Mouse (Mus musculus) urinary bladder, postnatal 25 days (tissue): Measurements from ENCODE around the gene Suv39h1.

Source experiments
- DNase-seq: peaks from one replicate; pipeline ENCODE4 v3.0.0; 2022; ENCODE audit warnings: low spot score

Gene Suv39h1

DNA sequence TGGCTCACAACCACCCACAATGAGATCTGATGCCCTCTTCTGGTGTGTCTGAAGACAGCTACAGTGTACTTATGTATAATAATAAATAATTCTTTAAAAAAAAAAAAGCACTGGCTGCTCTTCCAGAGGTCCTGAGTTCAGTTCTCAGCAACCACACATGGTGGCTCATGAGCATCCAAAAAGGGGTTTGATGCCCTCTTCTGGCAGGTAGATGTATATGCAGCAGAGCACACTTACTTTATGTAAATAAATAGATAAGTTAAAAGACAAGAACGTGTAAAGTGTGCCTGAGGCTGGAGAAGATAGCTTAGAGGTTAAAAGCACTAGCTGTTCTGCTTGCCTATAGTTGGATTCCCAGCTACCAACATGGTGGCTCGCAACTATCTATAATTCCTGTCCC lies 49.8 kb downstream of the Suv39h1 start:
- no peak for DNase-seq

- DNase-seq = no peak
These were observed 54.3 kb downstream of the Suv39h1 start for GRCm38 (mm10) chrX:8020111-8020778.

- no peak for DNase-seq
These were observed 56.3 kb downstream of the Suv39h1 start, which contains the start of gene Glod5 for GRCm38 (mm10) chrX:8018286-8018685. TSS of gene Glod5 (minus strand) at chrX:8018492.

GRCm38 (mm10) chrX:8017142-8017541 lies 57.4 kb downstream of the Suv39h1 start:
- DNase-seq = peak; percentile 12

DNA sequence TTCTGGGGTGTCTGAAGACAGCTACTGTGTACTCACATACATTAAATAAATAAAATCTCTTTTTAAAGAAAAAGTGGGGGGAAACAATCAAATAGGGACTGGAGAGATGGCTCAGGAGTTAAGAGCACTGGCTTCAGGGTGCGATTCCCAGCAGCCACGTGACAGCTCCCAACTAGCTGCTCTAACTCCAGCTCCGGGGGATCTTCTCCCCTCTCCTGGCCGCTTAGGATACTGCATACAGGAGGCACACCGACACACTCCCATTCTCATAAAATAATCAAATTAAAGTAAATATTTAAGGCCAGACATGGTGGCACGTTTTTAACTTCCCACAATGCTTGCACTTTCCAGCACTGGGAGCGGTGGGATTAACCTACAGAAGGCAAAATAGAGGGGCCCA lies 58.9 kb downstream of the Suv39h1 start:
- peak; percentile 4 for DNase-seq

GRCm38 (mm10) chrX:8013569-8014314 lies 60.8 kb downstream of the Suv39h1 start:
- DNase-seq = no peak

DNA sequence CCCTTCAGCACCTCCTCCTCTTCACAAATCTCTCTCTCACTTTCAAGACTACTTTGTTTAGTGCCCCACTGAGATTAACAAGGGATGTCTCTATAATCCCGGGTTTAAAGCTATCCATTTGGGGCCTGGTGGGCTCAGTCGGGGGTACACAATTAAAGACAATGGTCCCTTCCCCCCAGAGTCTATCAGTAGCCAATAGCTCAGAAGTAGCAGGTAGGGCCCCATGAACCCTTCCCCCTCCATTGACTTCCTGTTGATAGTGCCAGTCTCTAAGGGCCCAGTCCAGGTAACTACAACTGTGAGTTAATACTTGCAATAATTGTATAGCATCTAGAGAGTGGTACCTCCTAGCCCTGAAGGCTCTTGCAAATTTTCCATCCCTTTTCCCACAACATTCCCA lies 61.4 kb downstream of the Suv39h1 start:
- no peak for DNase-seq
